Mouse (Mus musculus) 3T3-L1 (cell line): Measurements from ENCODE around the gene Anapc11.
A peak's percentile ranks its signal among the peaks of the same experiment; 100 is the strongest.
"Not testable (repeated sequence)": the region's sequence is repeated elsewhere in the genome, so short reads cannot be mapped to it uniquely, and the experiment has no call there.

Experiments
- DNase-seq: peaks from one replicate; pipeline ENCODE4 v3.0.0-alpha.2; 2015; ENCODE audit warnings: low read depth, low spot score

The Anapc11 gene

DNA sequence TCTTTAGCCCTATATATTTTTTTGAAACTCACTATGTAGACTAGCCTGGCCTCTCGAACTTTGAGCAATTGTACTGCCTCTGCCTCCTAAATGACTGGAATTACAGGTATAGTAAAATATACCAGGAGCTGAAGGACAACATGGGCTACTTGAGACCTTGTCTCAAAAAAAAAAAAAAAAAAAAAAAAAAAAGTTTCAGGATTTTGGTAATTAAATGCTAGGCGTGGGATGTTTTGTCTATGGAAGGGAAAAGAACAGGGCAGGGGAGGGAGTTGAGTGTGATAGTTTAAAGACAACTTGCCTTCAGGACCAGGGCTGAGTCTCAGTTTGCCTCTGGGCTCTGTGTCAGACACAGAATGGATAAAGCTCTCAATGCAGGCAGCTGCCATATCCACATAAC, 23.2 kb upstream of the Anapc11 start:
- no peak for DNase-seq

DNA sequence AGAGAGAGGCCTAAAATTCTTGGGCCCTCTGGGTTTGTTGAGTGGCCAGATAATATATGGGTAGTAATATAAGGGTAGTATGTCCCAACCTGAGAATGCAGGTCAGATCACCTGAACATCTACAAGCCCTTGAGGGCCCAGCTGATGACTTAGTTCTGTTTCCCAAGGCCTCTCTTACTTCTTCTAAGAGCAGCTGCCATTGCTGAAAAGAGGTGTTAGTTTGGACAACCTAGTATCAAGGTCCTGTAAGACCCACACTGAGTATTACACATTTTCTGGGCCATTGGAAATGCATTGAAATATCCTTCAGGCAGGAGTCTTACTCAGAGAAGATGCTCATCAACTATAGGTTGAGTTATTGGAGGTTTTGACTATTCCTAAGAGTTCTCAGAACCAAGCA, 22.3 kb upstream of the Anapc11 start:
- DNase-seq = no peak

DNA sequence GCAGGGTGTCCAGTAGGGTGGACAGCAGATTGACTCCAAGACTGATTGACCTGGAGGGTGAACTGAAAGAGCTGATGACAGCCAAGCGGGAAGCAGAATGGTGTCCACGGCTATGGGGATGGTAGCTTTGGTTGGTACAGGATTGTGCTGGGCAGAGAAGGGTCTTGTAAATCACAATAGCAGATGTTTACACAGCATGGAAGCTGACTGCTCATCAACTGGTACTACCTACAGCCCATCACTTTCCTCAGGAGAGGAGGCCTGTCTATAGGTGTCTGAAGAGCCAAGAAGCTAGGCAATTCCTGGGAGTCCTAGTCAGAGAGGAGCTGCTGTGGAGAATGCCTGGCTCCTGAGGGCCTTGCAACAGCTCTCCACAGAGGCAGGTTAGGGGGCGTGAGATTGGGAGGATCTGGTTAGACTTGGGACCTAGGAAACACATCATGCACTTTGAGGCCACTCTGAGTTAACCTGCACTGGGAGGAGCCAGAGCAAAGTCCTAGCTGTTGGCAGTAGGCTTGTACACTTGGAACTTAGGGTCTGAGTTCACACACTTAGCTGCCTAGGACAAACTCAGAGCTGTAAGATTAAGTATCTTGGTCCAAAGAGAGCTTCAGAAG, 21.7 kb upstream of the Anapc11 start:
- DNase-seq = no peak

DNA sequence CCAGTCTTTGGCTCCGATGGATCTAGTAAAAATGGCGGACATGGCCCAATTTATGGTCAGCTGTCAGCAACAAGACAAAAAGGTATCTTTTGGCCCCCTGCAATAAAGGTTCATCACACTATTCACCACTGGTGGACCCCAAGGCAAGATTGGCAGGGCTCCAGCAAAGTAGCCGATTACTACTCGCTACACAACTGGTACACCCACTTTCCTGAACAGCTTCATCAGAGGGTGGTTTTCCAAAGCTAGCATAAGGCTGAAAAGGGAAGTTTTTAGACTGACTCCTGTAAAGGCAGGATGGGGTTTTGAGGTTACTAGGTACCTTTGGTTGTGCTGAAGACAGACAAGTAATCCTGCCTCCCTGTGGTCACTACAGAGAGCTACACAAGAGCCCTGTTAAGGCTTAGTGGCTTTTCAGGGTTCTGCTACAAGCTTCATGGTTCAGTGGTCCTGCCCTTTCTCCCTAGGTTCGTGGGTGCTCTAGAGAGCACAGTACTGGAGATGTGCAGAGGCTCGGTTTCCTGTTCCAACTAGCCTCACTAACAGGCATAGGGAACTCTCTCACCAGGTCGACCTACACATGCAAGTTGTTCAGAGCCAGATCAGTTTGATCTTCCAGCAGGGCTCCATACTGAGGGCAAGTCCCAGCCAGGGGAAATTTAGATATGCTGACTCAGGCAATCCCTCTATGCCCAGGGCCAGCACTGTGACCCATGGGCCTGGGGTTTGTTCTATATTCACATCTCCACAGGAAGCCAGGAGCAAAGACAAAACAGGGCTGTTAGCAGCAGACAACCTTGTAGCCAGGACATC, 20.8 kb upstream of the Anapc11 start:
- peak; percentile 68 for DNase-seq

DNA sequence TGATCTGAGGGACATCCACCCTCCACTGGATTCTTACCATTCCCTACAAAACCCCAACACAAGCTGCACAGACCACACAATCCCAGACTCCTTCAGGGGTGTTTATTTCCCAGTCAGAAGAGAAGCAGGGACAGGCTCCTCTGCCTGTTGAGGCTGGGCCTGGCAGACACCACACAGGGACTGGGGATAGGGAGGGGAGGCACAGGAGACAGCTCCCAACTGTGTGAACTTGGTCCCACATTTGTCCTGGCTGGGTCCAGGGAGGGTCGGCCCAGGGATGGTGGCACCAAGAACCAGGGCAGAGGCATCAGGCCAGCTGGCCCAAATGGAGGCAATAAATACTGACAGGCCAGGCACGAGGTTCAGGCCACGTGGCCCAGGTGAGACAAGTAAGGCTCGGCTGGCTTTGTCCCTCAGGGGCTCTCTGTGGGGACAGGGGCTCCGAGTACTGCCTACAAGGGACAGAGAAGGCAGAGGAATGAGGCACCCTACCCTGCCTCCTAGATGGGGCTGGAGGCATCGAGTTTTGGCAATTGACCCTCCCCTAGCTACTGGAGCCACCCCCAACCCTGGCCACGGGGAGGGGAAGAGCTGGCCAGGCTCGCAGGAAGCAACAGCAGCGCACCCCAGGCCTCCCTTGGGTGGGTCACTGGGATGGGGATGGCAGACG, 20.1 kb upstream of the Anapc11 start:
- DNase-seq = no peak

DNA sequence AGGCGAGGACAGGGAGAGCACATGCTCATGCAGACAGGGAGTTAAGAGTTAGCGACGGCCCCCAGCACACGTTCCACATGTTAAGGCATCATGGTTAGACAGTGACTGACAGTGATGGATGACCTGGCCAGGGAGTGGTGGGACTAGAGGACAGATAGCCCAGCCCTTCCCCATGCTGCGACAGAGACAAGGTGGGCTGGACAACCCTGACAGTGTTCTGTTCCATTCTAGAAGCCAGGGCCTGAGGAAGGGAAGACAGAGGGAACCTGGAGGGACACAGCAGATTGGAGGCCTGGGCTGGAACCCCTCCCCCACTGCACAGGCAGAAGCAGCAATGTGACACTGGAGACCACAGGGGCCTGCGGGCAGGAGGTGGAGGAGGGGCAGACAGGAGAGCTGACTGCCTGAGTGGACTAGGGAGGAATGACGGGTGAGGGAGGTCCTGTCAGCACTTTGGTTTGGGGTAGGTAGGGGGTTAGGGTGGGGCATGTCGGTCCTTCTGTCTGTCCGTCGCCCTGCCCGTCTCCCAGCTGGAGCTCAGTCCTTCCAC, 19.5 kb upstream of the Anapc11 start:
- DNase-seq = no peak

DNA sequence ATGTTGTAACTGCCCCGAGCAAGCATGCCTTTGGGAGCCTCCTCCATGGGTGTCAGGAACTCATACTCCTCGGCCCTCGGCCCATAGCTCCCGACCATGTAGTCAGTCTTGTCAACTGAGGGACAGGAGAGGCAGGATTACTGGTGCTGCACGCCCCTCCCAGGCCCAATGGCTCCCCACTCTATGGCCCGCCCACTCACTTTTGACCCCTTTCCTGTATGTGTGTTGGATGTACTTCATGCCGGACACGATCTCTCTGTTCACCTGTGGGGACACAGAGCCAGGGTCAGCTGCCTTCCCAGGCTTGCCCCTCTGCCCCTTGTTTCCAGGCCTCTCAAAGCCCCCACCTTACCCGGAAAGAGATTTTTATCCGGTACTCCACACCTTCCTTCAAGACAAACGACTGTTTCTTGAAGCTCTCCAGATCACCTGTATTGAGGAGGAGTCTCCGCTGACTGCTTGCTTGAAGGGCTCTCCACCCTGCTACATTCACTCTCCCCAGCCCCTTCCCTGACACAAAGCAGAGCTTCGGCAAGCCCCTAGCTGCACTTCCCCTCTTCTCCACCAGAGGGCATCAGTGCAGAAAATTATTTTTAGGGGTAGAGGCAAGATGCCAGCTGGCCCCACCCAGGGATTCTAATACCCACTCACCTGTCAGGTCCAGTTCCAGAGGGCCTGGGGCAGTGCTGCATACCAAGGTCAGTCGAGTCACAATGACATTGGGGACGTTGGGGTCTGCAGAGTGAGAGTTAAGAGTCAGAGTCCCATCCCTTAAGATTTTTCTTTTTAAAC, 18.7 kb upstream of the Anapc11 start:
- DNase-seq = peak; percentile 82

DNA sequence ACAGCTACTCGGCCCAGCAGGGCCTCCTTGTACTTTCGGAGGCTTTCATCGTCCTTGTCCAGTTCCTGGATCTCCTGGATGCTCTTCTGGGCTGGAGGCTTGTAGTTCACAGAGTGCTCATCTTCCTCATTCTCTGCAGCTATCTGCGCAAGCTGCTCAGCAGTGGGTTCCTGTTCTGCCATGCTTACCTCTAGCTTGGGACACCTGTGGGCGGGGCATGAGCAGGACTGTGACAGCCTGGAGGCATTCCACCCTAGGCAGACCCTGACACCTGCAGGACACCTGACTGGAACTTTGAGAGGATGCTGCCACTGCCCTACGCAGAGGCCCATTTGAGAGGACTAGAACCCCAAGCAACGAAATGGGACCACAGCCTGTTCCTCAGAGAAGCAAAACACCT, 18.0 kb upstream of the Anapc11 start:
- DNase-seq = no peak

DNA sequence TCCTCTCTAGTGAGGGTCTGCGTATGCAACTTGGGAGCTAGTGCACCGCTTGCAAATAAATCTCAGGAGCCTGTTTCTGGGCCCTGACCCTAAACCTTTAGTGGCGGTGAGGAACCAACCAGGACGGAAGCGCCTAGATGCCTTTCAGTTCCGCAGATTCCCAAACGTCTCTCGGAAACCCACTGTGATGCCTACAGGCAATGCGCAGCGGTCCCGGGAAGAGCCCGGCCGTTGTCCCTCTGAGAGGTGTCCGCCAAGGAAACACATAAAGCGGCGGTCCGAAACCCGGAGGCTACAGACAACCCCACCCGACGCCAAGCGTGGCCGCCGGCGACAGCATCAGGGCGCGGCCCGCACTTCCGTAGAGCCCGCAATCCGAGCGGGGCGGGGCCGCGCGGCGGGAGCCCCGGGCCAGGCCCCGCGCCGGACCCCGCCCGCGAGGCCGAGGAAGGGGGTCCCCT, 17.3 kb upstream of the Anapc11 start:
- DNase-seq = peak; percentile 50

DNA sequence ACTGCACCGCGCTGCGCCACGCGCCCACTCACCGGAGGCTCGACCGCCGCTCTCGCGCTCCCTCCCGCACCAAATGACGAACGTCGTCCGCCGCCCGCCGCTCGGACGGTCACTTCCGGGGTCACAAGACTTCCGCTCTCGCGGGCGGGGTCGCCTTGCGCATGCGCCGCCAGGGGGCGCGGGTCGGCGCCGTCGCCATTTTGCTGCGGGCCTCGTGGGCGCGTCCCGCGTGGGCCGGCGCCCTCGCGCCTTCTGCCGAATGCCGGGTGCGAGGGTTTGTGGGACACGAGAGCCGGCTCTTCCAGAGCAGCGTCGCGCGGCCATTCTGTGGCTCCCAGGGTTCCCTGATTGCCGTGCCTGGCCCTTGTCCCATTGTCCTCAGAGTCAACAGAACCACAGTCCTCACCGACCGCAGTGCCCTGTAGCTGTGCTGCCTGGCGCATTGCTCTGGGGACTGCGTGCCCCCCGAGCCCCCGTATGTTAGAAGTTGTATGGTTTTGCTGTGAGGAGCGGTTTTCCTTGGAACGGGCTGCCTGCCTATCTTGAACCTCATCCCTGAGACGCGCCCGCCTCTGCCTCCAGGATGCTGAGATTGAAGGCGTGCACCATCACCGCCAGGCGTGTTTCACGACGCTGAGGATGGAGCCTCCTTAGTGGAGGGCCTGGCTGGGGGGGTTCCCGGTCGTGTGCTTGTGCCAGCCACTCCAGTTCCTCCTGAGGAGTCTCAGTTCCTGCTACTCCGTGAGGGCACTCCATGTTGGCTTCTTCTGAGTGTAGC, 16.5 kb upstream of the Anapc11 start, which contains the start of gene Arhgdia:
TSS of gene Arhgdia (minus strand) at position 135 of the 778 bp plus-strand sequence.
- peak; percentile 74 for DNase-seq

DNA sequence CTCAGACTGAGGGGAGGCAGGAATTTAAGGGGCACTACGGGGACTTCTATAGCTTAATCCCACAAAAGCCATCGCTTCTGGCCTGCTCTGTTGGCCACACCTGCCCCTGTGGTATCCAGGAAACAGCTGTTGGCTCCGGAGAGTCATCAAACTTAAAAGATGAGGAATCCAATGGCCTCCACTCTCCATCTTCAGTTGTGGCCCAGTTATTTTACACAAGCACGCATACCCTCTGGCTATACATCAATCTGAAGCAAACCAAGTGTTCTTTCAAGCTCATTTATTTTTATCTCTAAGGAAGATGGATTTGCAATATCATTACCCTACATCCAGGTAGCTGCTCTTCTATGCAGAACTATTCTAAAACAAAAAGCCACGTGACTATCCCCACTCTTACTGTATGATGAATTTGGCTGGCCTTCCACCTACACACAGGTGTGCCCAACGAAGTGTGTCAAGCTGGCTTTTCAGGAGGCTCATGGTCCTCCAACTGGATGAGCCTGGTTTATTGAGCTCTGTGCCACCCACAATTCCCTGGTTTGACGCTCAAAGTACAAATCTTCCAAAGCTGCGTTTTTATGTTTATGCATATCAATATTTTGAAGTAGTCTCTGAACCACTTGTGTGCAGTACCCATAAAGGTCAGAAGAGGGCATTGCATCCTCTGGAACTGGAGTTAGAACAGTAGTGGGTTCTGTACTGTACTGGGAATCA, 15.8 kb upstream of the Anapc11 start:
- peak; percentile 67 for DNase-seq

DNA sequence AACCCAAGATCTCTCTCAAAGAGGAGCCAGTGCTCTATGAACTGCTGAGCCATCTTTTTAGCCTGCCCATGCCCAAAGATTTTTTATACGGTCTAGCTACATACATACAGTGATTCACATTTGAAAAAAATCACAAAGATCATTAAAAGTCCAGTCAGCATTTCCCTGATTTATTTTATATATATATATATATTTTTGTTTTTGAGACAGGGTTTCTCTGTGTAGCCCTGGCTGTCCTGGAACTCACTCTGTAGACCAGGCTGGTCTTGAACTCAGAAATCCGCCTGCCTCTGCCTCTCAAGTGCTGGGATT, 15.3 kb upstream of the Anapc11 start:
- not testable (repeated sequence) for DNase-seq

DNA sequence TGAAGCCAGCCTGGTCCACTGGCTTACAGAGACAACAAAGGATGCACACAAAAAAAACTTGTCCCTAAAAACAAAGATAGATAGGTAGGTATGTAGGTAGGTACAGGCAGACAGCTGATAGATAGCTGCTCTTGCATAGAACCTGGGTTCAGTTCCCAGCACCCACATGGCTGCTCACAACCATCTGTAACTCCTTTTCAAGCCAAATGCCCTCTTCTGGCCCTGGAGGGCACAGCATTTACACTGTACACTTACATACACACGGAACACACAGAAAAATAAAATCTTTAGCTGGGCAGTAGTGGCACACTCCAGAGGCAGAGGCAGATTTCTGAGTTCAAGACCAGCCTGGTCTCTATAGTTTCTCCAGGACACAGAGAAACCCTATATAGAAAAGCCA, 14.3 kb upstream of the Anapc11 start:
- no peak for DNase-seq

DNA sequence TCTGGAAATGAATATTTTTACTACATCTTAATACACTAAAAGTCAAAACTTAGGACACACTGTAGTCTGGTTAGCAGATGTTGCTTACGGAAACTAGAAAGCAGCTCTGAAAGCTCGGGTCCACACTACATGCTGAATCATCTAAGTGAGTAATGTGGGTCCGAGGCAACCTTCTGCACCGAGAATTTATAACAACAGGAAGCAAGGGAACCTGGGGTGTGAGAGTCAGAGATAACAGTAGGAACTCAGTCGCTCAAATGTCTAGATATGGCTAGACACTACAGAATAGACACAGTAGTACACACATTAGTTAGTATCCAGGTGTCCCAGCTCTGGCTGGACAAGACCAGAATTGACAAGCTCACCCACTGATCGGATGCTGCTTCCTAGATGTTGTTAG, 9.7 kb upstream of the Anapc11 start:
- no peak for DNase-seq

DNA sequence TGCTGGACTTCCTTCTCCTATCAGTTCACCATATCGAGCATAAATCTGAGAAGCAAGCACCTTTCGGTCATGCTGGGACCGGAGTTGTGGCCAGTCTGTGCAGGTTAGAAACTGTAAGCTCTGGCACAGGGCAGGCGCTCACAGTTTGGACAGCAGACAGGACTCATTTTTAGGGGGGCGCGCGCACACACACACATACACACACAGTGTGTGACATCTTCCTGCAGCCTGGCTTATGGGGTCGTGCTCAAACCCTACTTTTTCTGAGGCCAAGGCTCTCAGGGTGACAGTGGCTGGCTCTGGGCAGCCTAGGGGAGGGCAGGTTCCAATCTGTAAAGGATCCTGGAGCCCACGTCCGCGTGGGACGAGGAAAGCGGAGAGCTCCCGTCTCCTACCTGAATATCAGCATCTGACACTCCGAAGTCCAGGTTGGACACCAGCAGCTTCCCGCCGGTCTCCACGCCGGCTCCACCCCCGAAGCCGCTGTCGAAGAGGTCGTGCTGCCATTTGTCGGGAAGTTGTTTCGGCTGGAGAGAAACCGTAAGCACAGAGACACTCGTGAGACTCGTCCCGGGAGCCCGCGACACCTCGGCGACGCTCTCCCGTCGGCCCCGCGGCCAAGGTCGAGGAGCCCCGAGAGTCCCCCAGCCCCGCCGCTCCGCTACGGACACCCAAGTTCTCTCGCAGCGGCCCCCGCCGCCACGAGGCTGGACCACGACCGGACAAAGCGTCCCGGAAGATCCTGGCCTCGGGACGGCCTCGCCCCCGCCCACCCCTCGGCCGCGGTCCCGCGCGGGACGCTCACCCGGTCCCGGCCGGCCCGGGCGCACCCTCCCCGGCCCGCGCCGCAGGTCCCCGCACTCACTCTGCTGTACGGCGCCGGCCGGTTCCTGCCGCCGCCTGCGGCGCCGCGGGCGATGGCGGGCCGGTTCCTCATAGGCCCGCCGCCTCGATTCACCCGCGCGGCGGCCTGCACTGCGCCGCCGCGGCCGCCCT, 683 bp upstream of the Anapc11 start:
- peak; percentile 41 for DNase-seq

DNA sequence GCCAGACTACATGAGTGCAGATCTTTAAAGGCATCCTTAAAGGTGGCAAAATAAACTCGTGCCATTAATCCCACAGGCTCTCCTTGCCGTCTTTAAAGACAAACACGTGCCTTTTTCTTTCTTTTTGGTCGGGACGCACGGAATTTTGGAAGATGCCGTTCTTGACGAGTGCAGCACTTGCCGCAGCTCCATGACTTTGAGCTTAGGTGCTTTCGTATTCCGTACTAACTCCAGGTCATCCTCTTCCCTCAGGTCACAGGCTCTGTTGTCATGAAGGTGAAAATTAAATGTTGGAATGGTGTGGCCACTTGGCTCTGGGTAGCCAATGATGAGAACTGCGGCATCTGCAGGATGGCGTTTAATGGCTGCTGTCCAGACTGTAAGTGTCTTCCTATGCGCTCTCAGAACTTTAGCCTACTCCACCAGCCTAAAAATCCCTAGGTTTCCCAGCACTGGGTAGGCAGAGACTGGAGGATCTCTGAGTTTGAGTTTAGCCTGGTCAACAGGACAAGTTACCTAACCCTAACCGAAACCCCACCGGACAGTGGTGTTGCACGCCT, 849 bp downstream of the Anapc11 start:
- peak; percentile 18 for DNase-seq

DNA sequence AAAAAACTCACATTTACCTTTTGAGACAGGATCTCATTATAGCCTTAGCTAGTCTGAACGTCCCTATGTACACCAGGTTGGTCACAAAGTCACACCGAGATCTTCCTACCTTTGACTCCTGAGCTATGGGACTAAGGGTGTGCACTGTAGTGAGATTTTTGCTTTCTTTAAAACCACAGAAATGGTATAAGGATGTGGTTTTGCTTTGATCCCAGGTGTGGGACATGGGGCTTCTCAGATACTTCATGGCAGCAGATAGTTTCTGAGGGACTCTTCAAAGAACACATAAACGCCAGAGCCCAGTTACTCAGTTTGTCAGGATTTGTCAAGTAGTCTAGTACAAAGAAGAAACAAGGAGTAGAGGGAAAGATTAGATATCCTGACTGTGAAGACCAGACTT, 2.5 kb downstream of the Anapc11 start:
- no peak for DNase-seq

DNA sequence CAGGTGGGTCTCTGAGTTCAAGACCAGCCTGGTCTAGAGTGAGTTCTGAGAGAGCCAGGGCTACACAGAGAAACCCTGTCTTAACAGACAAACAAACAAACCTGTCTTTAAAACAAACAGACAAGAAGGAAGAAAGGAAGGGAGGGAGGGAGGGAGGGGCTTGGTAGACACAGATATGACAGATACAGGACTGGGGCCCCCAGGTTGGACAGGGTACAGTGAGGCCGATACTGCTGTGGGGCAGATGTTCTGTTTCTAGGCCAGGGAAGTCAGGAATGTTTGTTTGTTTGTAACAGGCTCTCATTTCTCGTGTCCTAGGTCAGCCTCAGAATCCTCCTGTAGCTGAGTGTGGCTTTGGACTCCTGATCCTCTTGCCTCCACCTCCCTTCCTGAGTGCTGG, 5.3 kb downstream of the Anapc11 start:
- no peak for DNase-seq

DNA sequence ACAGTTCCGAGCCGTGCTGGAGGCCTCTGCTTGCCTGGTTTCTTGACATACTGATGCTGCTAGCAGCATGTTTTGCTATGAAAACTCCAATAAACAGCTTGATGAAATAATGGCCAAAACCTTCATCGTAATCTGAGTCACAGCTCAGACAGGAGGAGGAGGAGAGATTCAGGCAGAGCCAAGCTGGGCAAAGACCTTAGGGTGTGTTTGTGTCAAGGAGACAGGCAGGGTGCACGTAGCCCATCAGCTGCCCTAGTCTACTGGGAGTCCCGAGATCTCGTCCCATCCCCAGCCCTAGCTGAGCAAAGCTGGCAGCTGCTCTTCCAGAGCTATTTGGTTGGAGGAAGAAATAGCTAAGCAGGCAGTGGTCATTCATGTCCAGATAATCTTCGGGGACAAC, 7.4 kb downstream of the Anapc11 start:
- DNase-seq = no peak
